Mouse (Mus musculus) gastrocnemius, adult 8-10 months (tissue): ENCODE data around the gene Phf5a. TPM values are rescaled to one million over a fixed set of nuclear protein-coding genes. Genes with fewer than 3 reads are reported as not detected.

Experiments
- DNase-seq, 2 experiments: peaks; one replicate each; pipeline ENCODE4 v3.0.0; 2022; ENCODE audit warnings: low spot score in 2 of 2
- total RNA-seq, 4 experiments: library from RNA; stranded (reverse); gene quantifications; 2 replicates each; pipeline ENCODE4 v1.2.4; 2022

Phf5a gene
- total RNA-seq, 4 experiments from 2014 or later = 39.0 to 44.3 (median 39.3) TPM

GRCm38 (mm10) chr15:81831136-81831825 lies 40.4 kb downstream of the Phf5a start:
- DNase-seq = peak; percentile 89 to 92

GRCm38 (mm10) chr15:81830530-81830929 lies 41.2 kb downstream of the Phf5a start:
- DNase-seq = no peak

- no peak for DNase-seq
Measured at GRCm38 (mm10) chr15:81829208-81829580, 42.5 kb downstream of the Phf5a start.

GRCm38 (mm10) chr15:81828426-81829207 lies 43.1 kb downstream of the Phf5a start:
- DNase-seq = peak in 1 of 2 experiments; percentile 34

GRCm38 (mm10) chr15:81824832-81825231 lies 46.9 kb downstream of the Phf5a start:
- no peak for DNase-seq

GRCm38 (mm10) chr15:81822631-81823030 lies 49.1 kb downstream of the Phf5a start:
- DNase-seq = no peak

- no peak for DNase-seq
Measured at GRCm38 (mm10) chr15:81818404-81818803, 53.3 kb downstream of the Phf5a start.

GRCm38 (mm10) chr15:81814716-81815370 lies 56.9 kb downstream of the Phf5a start:
- DNase-seq = peak in 1 of 2 experiments; percentile 57

Other genes starting within 250 kb of the Phf5a start
- 1 to 10 TPM; 8.6 to 9.6 (median 9.3) TPM for gene L3mbtl2, start 208.0 kb downstream of the Phf5a start, total RNA-seq
- 1 to 10 TPM in 3 of 4 experiments, under 1 TPM in 1; 0.73 to 1.3 (median 1.1) TPM for gene Chadl, start 174.6 kb downstream of the Phf5a start, total RNA-seq
- gene Zc3h7b, start 126.9 kb downstream of the Phf5a start, total RNA-seq = 10 to 100 TPM; 29.2 to 37.7 (median 33.5) TPM
- gene Rangap1, start 126.4 kb downstream of the Phf5a start, total RNA-seq = 10 to 100 TPM; 23.5 to 24.3 (median 23.6) TPM
- 100 to 1,000 TPM; 191 to 229 (median 196) TPM for gene Tef, start 69.5 kb downstream of the Phf5a start, total RNA-seq
- 100 to 1,000 TPM; 111 to 127 (median 125) TPM for gene Tob2, start 13.1 kb downstream of the Phf5a start, total RNA-seq
- gene Aco2, start 398 bp upstream of the Phf5a start, total RNA-seq = 1,000 to 10,000 TPM; 1,068 to 1,166 (median 1,137) TPM
- gene Polr3h, start 54.3 kb upstream of the Phf5a start, total RNA-seq = 10 to 100 TPM in 1 of 4 experiments, 1 to 10 TPM in 3; 7.2 to 10.2 (median 8.2) TPM
- 1 to 10 TPM in 2 of 4 experiments, under 1 TPM in 2; 0.67 to 1.9 (median 0.90) TPM for gene Csdc2, start 64.8 kb upstream of the Phf5a start, total RNA-seq
- gene Pmm1, start 89.0 kb upstream of the Phf5a start, total RNA-seq = 10 to 100 TPM; 15.6 to 17.9 (median 15.9) TPM
- gene 1700029P11Rik, start 108.6 kb upstream of the Phf5a start, total RNA-seq = not detected
- 10 to 100 TPM; 20.6 to 24.5 (median 24.2) TPM for gene Xrcc6, start 115.9 kb upstream of the Phf5a start, total RNA-seq
- 10 to 100 TPM; 14.9 to 18.4 (median 17.5) TPM for gene Desi1, start 162.0 kb upstream of the Phf5a start, total RNA-seq
- 10 to 100 TPM; 44.8 to 55.5 (median 51.4) TPM for gene Snu13, start 175.7 kb upstream of the Phf5a start, total RNA-seq
- not detected for gene 4930407I10Rik, start 187.2 kb upstream of the Phf5a start, total RNA-seq
- gene Mei1, start 198.1 kb upstream of the Phf5a start, total RNA-seq = not detected